Mouse (Mus musculus): Measurements from ENCODE around the gene Msx2.

DNA sequence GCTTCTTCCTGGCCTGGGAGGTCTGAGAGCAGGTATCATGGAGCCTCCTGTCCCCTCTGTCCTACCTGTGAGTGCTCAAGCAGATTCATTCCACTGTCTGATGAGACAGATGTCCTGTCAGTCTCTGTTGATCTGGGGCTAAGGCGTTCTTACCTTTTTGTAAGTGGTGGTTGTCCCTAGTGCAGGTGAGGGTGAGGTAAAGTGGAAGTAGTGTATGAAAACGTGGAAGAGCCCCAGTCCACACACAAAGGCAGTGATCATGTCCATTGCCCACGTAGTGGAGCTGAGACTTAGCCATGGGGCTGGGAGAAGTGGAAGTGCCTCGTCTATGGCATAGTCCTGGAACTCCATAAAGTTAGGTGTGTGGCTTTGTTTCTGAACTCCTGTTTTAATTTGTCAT is 51.7 kb downstream of the Msx2 start:
- TF ChIP-seq CTCF (IDR thresholded peaks at IDR 0.05; ENCODE audit: low read depth) (no peak), EP300 (IDR thresholded peaks at IDR 0.05; ENCODE audit: low read depth) (no peak)
